Mouse (Mus musculus): ENCODE measurements around the gene Pomt1. TPM values are rescaled to one million over a fixed set of nuclear protein-coding genes. Genes with fewer than 3 reads are reported as not detected.

Gene Pomt1
- polyA plus RNA-seq, 2 experiments: 22.9 to 36.4 TPM

DNA sequence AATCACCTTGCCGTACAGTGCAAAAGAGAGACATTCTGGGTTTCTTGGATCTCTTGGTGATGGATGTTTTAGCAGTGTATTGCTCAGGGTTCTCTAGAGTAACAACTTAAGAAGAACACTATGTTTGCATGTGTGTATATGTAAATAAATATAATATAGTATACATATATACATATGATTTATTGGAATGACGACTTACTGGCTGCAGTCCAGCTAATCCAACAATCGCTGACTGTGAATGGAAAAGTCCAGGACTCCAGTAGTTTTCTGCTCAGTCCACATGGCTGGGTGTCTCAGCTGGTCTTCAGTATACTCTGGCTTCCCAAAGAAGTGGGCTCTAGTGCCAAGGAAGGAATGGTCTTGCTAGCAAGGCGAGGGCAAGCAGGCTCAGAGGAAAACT, 1.2 kb downstream of the Pomt1 start:
- H3K27ac ChIP-seq (replicated peaks; ENCODE audit: low read depth, low read length): no peak overlapping the region
- peaks cover 18% of the 10 kb centered on the region for H3K4me1 ChIP-seq (ENCODE audit: control insufficient read depth, insufficient read depth, low read length)
- DNase-seq (ENCODE audit: low spot score) (peak; percentile 7), ATAC-seq (ENCODE audit: low FRiP score, low read depth) (no peak)
- WGBS: 44% methylated on average over 4 of the region's 4 CpGs
- no peak for TF ChIP-seq POLR2A (IDR thresholded peaks at IDR 0.05; ENCODE audit: borderline replicate concordance, extremely low read depth, insufficient read depth, insufficient read length)
- H3K9me3 ChIP-seq (ENCODE audit: control insufficient read depth, low read length): no peaks in the 10 kb centered on the region
- H3K9ac ChIP-seq (ENCODE audit: low read depth, low read length, severe bottlenecking): peak overlapping the region; percentile 67; the same call in 1 of the 2 replicates
- H3K4me3 ChIP-seq (replicated peaks; ENCODE audit: low read length): peak overlapping the region; percentile 60
- peaks cover 26% of the 10 kb centered on the region for H3K36me3 ChIP-seq (ENCODE audit: control insufficient read depth, insufficient read depth, low read length)
- H3K4me2 ChIP-seq (replicated peaks; ENCODE audit: low read depth, low read length, severe bottlenecking): peak overlapping the region; percentile 74
- no peaks in the 10 kb centered on the region for H3K27me3 ChIP-seq (ENCODE audit: control insufficient read depth, insufficient read depth, low read length)

DNA sequence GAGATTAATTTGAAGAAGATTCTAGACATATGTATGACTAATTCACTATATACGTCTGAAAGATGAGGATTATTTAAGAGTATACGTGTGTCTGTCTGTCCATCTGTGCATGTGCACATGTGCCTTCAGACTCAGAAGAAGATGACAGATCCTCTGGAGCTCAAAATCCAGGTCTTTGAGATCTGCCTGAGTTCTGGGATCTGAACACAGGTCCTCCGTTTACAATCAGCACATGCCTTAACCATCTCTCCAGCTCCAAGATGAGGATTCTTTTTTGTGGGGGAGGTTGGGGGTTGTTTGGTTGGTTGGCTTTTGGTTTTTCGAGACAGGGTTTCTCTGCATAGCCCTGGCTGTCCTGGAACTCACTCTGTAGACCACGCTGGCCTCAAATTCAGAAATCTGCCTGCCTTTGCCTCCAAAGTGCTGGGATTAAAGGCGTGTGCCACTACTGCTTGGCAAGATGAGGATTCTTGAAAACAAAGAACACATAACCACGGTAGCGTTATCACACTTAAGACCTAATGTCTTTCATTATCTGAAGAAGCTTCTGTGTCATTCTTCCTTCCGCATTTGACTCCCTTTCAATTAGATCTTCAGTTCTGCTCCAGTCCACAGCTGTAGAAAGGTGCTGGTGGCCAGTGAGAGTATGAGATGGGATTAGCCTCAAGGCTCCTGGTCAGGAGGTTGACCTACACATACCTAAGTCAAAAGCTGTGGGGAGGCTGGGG, 2.5 kb downstream of the Pomt1 start:
- Histone ChIP-seq H3K4me1 (ENCODE audit: control insufficient read depth, insufficient read depth, low read length) (peaks cover 18% of the 10 kb centered on the region), H3K9ac (ENCODE audit: low read depth, low read length, severe bottlenecking) (no peak overlapping the region), H3K27me3 (ENCODE audit: control insufficient read depth, insufficient read depth, low read length) (no peaks in the 10 kb centered on the region), H3K4me2 (replicated peaks; ENCODE audit: low read depth, low read length, severe bottlenecking) (no peak overlapping the region), H3K4me3 (replicated peaks; ENCODE audit: low read length) (no peak overlapping the region), H3K9me3 (ENCODE audit: control insufficient read depth, low read length) (no peaks in the 10 kb centered on the region), H3K36me3 (ENCODE audit: control insufficient read depth, insufficient read depth, low read length) (peaks cover 26% of the 10 kb centered on the region), H3K27ac (replicated peaks; ENCODE audit: low read depth, low read length) (no peak overlapping the region)
- WGBS: 90% methylated on average over 9 of the region's 9 CpGs
- ATAC-seq (ENCODE audit: low FRiP score, low read depth) (no peak), DNase-seq (ENCODE audit: low spot score) (no peak)
- TF ChIP-seq POLR2A (IDR thresholded peaks at IDR 0.05; ENCODE audit: borderline replicate concordance, extremely low read depth, insufficient read depth, insufficient read length): no peak

DNA sequence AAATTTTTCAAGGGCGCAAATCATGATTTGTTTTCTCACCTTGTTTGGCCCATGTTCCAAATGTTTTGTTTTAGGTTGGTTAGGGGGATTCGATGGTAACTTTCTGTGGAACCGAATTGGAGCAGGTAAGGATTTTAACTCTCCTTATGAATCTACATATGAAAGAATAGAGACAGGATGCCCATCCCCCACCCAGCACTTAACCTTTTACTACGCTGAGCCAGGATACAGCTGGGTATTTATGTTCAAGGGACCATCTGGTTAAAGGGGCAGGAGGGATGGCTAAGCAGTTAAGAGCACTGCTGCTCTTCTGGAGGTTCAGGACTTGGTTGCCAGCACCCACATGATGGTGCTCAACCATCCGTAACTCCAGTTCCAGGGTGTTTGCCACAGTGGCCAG, 4.2 kb downstream of the Pomt1 start:
- no peak for TF ChIP-seq POLR2A (IDR thresholded peaks at IDR 0.05; ENCODE audit: borderline replicate concordance, extremely low read depth, insufficient read depth, insufficient read length)
- DNase-seq (ENCODE audit: low spot score) (no peak), ATAC-seq (ENCODE audit: low FRiP score, low read depth) (no peak)
- Histone ChIP-seq H3K4me2 (replicated peaks; ENCODE audit: low read depth, low read length, severe bottlenecking) (no peak overlapping the region), H3K9me3 (ENCODE audit: control insufficient read depth, low read length) (no peaks in the 10 kb centered on the region), H3K4me3 (replicated peaks; ENCODE audit: low read length) (no peak overlapping the region), H3K9ac (ENCODE audit: low read depth, low read length, severe bottlenecking) (no peak overlapping the region), H3K27me3 (ENCODE audit: control insufficient read depth, insufficient read depth, low read length) (no peaks in the 10 kb centered on the region), H3K4me1 (ENCODE audit: control insufficient read depth, insufficient read depth, low read length) (peaks cover 7% of the 10 kb centered on the region), H3K36me3 (ENCODE audit: control insufficient read depth, insufficient read depth, low read length) (peaks cover 31% of the 10 kb centered on the region; the same call in 1 of the 2 replicates), H3K27ac (replicated peaks; ENCODE audit: low read depth, low read length) (no peak overlapping the region)
- 74% methylated on average over 5 of the region's 5 CpGs for WGBS

DNA sequence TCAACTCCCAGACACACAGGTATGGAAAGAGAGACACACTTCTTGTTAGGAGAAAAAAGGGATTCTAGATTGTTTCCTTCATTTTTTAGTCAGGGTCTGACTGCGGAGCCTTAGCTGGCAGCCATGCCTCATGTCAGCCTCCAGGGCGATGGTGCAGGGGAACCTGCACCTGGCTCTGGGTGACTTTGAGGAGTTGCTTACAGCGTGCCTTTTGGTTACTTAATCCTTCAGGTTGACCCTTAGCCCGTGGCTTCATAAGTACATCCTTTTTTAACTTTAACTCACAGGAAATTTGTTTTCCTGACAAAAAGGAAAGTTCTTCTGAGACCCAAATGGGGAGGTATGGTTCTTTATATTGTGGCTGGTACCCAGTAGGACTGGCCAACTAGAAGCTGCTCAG, 6.6 kb downstream of the Pomt1 start:
- no peak for TF ChIP-seq POLR2A (IDR thresholded peaks at IDR 0.05; ENCODE audit: borderline replicate concordance, extremely low read depth, insufficient read depth, insufficient read length)
- ATAC-seq (ENCODE audit: low FRiP score, low read depth): no peak
- Histone ChIP-seq H3K27ac (replicated peaks; ENCODE audit: low read depth, low read length) (no peak overlapping the region), H3K4me2 (replicated peaks; ENCODE audit: low read depth, low read length, severe bottlenecking) (no peak overlapping the region), H3K27me3 (ENCODE audit: control insufficient read depth, insufficient read depth, low read length) (no peaks in the 10 kb centered on the region), H3K4me1 (ENCODE audit: control insufficient read depth, insufficient read depth, low read length) (no peaks in the 10 kb centered on the region), H3K36me3 (ENCODE audit: control insufficient read depth, insufficient read depth, low read length) (peaks cover 49% of the 10 kb centered on the region), H3K4me3 (replicated peaks; ENCODE audit: low read length) (no peak overlapping the region), H3K9me3 (ENCODE audit: control insufficient read depth, low read length) (no peaks in the 10 kb centered on the region), H3K9ac (ENCODE audit: low read depth, low read length, severe bottlenecking) (no peak overlapping the region)
- DNase-seq (ENCODE audit: low spot score): no peak
- WGBS: 83% methylated on average over 4 of the region's 4 CpGs

DNA sequence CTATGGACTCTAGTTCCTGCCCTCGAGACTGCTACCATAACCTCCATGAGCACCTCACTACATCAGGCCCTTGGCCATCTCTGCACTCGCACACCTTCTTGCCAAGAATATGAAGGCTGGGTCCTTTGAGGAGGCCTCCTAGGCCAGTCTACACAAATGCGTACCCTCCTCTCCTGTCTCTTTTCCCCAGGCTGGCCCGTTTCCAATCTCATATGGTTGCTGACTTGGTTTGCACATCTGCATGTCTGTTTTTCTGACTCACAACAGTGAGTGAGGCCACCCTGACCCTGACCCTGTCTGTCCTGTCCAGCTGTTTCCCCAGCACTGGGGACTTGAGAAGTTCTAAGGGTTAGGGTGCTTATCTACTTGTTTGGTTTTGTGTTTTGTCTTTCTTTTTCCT, 10.4 kb downstream of the Pomt1 start:
- Histone ChIP-seq H3K27ac (replicated peaks; ENCODE audit: low read depth, low read length) (no peak overlapping the region), H3K4me3 (replicated peaks; ENCODE audit: low read length) (no peak overlapping the region), H3K9ac (ENCODE audit: low read depth, low read length, severe bottlenecking) (no peak overlapping the region), H3K9me3 (ENCODE audit: control insufficient read depth, low read length) (no peaks in the 10 kb centered on the region), H3K4me2 (replicated peaks; ENCODE audit: low read depth, low read length, severe bottlenecking) (no peak overlapping the region), H3K4me1 (ENCODE audit: control insufficient read depth, insufficient read depth, low read length) (no peaks in the 10 kb centered on the region), H3K36me3 (ENCODE audit: control insufficient read depth, insufficient read depth, low read length) (peaks cover 82% of the 10 kb centered on the region), H3K27me3 (ENCODE audit: control insufficient read depth, insufficient read depth, low read length) (no peaks in the 10 kb centered on the region)
- 88% methylated on average over 4 of the region's 4 CpGs for WGBS
- TF ChIP-seq POLR2A (IDR thresholded peaks at IDR 0.05; ENCODE audit: borderline replicate concordance, extremely low read depth, insufficient read depth, insufficient read length): no peak
- no peak for DNase-seq (ENCODE audit: low spot score)
- no peak for ATAC-seq (ENCODE audit: low FRiP score, low read depth)

Data from limb, embryonic 14.5 days (tissue).